In the genomic region with DNA sequence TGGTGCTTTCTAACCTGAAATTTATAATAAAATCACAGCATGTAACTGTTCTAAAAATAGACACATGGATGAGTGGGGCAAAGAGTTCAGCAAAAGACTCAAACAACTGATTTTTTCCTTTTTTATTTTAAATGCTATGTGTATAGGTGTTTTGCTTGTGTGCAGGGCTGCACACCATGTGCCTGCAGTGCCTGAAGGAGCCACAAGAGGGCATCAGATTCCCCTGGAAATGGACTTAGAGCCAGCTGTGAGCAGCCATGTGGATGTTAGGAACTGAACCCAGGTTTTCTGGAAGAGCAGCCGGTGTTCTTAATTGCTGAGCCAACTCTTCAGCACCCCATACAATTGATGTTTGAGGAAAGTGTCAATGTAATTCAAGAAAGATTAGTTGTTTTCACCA, we compare ENCODE assay signal across 9 mouse cellular contexts. TPM values are rescaled to one million over a fixed set of nuclear protein-coding genes. Genes with fewer than 3 reads are reported as not detected.
DNase-seq lines count a peak whose midpoint lies in the region; ATAC-seq and TF ChIP-seq lines count a peak whose summit lies in the region.
"Had no signal": no experiment of that assay in that cellular context is flagged by ENCODE, and none has a peak within 500 bp of the region (broad histone marks: within the 10 kb centered on the region; RNA-seq: fewer than 3 reads in every experiment).

No protein-coding gene starts in this region.

- no peak overlapping the region for H3K4me2 ChIP-seq in embryonic facial prominence, embryonic 11.5 days (ENCODE audit: low read depth, low read length)
- H3K4me2 ChIP-seq: limb, embryonic 12.5 days had no signal

- H3K9ac ChIP-seq in embryonic facial prominence, embryonic 11.5 days (replicated peaks; ENCODE audit: low read length), result no peak overlapping the region
- H3K9ac ChIP-seq: limb, embryonic 12.5 days had no signal

- H3K27ac ChIP-seq in embryonic facial prominence, embryonic 11.5 days (replicated peaks; ENCODE audit: low read depth, low read length), result no peak overlapping the region
- H3K27ac ChIP-seq in small intestine, adult 2 months (ENCODE audit: insufficient read depth, low read depth, low read length), result no peak overlapping the region
- H3K27ac ChIP-seq: limb, embryonic 12.5 days had no signal

- intact Hi-C loops in gastrocnemius, postnatal 36 days (cut with DNase I), result no loop called here

- no peaks in the 10 kb centered on the region for H3K9me3 ChIP-seq in embryonic facial prominence, embryonic 11.5 days (replicated peaks; ENCODE audit: control insufficient read depth, low read length)
- H3K9me3 ChIP-seq: limb, embryonic 12.5 days had no signal

- no peaks in the 10 kb centered on the region for H3K4me1 ChIP-seq in embryonic facial prominence, embryonic 11.5 days (ENCODE audit: control insufficient read depth, insufficient read depth, low read length)
- H3K4me1 ChIP-seq in small intestine, adult 2 months (ENCODE audit: control insufficient read depth, insufficient read depth, insufficient read length, low read length), result no peaks in the 10 kb centered on the region
- H3K4me1 ChIP-seq: limb, embryonic 12.5 days had no signal

- no peak for ATAC-seq in embryonic facial prominence, embryonic 11.5 days (replicated peaks; ENCODE audit: insufficient number of reproducible peaks, low FRiP score, low TSS enrichment, low read depth)

- 75% methylated on average over 1 of the region's 1 CpGs for WGBS in embryonic facial prominence, embryonic 11.5 days
- 68% methylated on average over 1 of the region's 1 CpGs for WGBS in small intestine, adult 2 months

- peak; percentile 8 for DNase-seq in gastrocnemius, postnatal 10 days
- no peak for DNase-seq in gastrocnemius, postnatal 36 days
- DNase-seq in ovary, postnatal 14 days (ENCODE audit: low spot score), result peak; percentile 5
- DNase-seq in ovary, adult 18-20 months (ENCODE audit: low spot score), result no peak
- peak; percentile 38 for DNase-seq in embryonic facial prominence, embryonic 11.5 days (ENCODE audit: low spot score)
- DNase-seq in layer of hippocampus, postnatal 36 days, result no peak
- DNase-seq in layer of hippocampus, postnatal 14 days (ENCODE audit: low spot score in 2 of 2), result no peak

- H3K27me3 ChIP-seq in embryonic facial prominence, embryonic 11.5 days (ENCODE audit: control insufficient read depth, insufficient read depth, low read length), result no peaks in the 10 kb centered on the region
- H3K27me3 ChIP-seq in small intestine, adult 2 months (ENCODE audit: control insufficient read depth, insufficient read depth, low read length), result no peaks in the 10 kb centered on the region
- H3K27me3 ChIP-seq: limb, embryonic 12.5 days had no signal

- no peaks in the 10 kb centered on the region for H3K36me3 ChIP-seq in embryonic facial prominence, embryonic 11.5 days (replicated peaks; ENCODE audit: control insufficient read depth, insufficient read depth, low read depth, low read length)
- no peaks in the 10 kb centered on the region for H3K36me3 ChIP-seq in small intestine, adult 2 months (ENCODE audit: control insufficient read depth, insufficient read depth, low read length)
- H3K36me3 ChIP-seq: limb, embryonic 12.5 days had no signal

- no peak for TF ChIP-seq POLR2A in small intestine, adult 2 months (IDR thresholded peaks at IDR 0.05; ENCODE audit: low read depth, low read length)

- peak; percentile 53; the same call in 1 of the 2 replicates for TF ChIP-seq CTCF in small intestine, adult 2 months (IDR thresholded peaks at IDR 0.05; ENCODE audit: extremely low read depth, insufficient read length, insufficient replicate concordance, low read depth, low read length)

- H3K4me3 ChIP-seq in embryonic facial prominence, embryonic 11.5 days (ENCODE audit: low read depth, low read length), result no peak overlapping the region
- H3K4me3 ChIP-seq in small intestine, adult 2 months (ENCODE audit: low read depth, low read length), result no peak overlapping the region
- H3K4me3 ChIP-seq: limb, embryonic 12.5 days had no signal

RNA-seq across cellular contexts. Expression of gene Ccdc30, which starts 25.0 kb away (rescaled TPM):
- total RNA-seq in gastrocnemius, postnatal 10 days (2021), result under 1 TPM; 0.21 to 0.56 TPM
- under 1 TPM; 0.20 to 0.28 TPM for total RNA-seq in gastrocnemius, postnatal 36 days (2021)
- 6.7 and 7.7 TPM in 2 replicates for polyA plus RNA-seq in embryonic facial prominence, embryonic 11.5 days (2014; fragmentation: Nextera tagmentation; extraction: Ambion mirVana)
- 0.10 and 0.13 TPM in 2 replicates for polyA plus RNA-seq in small intestine, adult 2 months (2012; rRNA removed)
- 10 to 100 TPM; 19.9 to 28.7 TPM for total RNA-seq in layer of hippocampus, postnatal 36 days (2021)
- total RNA-seq in layer of hippocampus, postnatal 14 days (2021), result 10 to 100 TPM; 22.0 to 23.4 TPM

RNA-seq across cellular contexts. Expression of gene Ppcs, which starts 31.9 kb away (rescaled TPM):
- total RNA-seq in gastrocnemius, postnatal 10 days (2021), result 1 to 10 TPM; 3.8 to 5.5 TPM
- 1 to 10 TPM; 3.8 to 4.9 TPM for total RNA-seq in gastrocnemius, postnatal 36 days (2021)
- polyA plus RNA-seq in embryonic facial prominence, embryonic 11.5 days (2014; fragmentation: Nextera tagmentation; extraction: Ambion mirVana), result 32.5 and 34.3 TPM in 2 replicates
- polyA plus RNA-seq in small intestine, adult 2 months (2012; rRNA removed), result 13.9 and 24.7 TPM in 2 replicates
- 1 to 10 TPM; 6.2 to 6.4 TPM for total RNA-seq in layer of hippocampus, postnatal 36 days (2021)
- total RNA-seq in layer of hippocampus, postnatal 14 days (2021), result 1 to 10 TPM; 4.6 to 6.8 TPM

RNA-seq across cellular contexts. Expression of gene Zmynd12, which starts 32.2 kb away (rescaled TPM):
- total RNA-seq in gastrocnemius, postnatal 10 days (2021), result not detected
- not detected for total RNA-seq in gastrocnemius, postnatal 36 days (2021)
- not detected in 2 replicates for polyA plus RNA-seq in embryonic facial prominence, embryonic 11.5 days (2014; fragmentation: Nextera tagmentation; extraction: Ambion mirVana)
- polyA plus RNA-seq in small intestine, adult 2 months (2012; rRNA removed), result 0.17 and 0.44 TPM in 2 replicates
- under 1 TPM; 0.46 to 0.47 TPM for total RNA-seq in layer of hippocampus, postnatal 36 days (2021)
- total RNA-seq in layer of hippocampus, postnatal 14 days (2021), result under 1 TPM; 0.51 to 0.69 TPM

Comparison
In these comparisons a context has a peak if more than half of its experiments do, and no peak if none do; other contexts are left out.
1. DNase-seq: peak in gastrocnemius, postnatal 10 days (single experiment), ovary, postnatal 14 days (single experiment) and embryonic facial prominence, embryonic 11.5 days (single experiment); none in gastrocnemius, postnatal 36 days (0 of 2), ovary, adult 18-20 months (single experiment), layer of hippocampus, postnatal 36 days (0 of 2) and layer of hippocampus, postnatal 14 days (0 of 2).
2. RNA of gene Ccdc30, which starts 25.0 kb away (total RNA-seq): 19.9 to 28.7 TPM in layer of hippocampus, postnatal 36 days and 22.0 to 23.4 TPM in layer of hippocampus, postnatal 14 days; 0.21 to 0.56 TPM in gastrocnemius, postnatal 10 days and 0.20 to 0.28 TPM in gastrocnemius, postnatal 36 days; every median in the first group is over 10 times any median in the second.